Mouse (Mus musculus) fat pad, adult 2 months (tissue): ENCODE results near the gene Dock9.
"Not testable (repeated sequence)": the region's sequence is repeated elsewhere in the genome, so short reads cannot be mapped to it uniquely, and the experiment has no call there.

Experiments
- DNase-seq: peaks from one replicate; pipeline ENCODE4 v3.0.0-alpha.2; 2011; ENCODE audit warnings: low read depth, low spot score; ENCODE audit errors: extremely low read depth

The Dock9 gene

DNA sequence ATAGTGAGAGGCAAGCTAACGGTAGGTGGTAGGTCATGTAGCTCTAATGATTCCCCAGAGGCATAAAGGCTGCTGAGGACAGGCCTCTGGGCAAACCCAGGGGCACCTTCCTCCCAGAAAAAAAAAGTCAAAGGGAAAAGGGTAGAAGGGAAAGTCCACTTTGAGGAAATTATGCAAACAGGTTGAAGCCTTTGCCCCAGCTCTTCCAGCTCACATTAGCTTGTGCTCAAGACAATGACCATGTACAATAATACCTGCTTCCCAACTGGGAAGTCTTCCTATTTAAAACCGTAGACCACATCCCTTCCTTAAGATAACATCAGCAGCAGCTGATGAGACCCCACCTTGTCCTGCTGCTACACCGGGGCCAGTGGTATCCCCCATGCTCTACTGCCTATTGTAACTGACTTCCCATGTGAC is 91.1 kb downstream of the Dock9 start:
- no peak for DNase-seq

DNA sequence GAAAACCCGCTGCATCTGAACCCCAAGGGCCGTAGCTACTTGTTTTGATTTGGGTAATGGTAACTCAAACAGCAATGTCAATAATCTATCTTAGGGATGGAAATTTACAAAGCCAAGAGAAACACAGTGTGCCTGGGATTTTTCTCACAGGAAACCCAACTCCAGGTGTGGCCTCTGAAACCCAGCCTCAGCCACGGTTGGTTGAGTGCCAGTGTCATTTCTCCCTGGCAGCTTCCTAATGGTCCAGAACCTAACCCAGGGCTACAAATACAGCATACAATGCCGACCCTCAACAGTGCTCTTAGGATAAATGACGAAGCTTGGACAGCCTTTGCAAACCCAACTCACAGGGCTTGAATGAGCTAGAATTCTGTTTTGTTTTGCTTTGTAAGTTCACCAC is 92.0 kb downstream of the Dock9 start:
- DNase-seq = no peak

DNA sequence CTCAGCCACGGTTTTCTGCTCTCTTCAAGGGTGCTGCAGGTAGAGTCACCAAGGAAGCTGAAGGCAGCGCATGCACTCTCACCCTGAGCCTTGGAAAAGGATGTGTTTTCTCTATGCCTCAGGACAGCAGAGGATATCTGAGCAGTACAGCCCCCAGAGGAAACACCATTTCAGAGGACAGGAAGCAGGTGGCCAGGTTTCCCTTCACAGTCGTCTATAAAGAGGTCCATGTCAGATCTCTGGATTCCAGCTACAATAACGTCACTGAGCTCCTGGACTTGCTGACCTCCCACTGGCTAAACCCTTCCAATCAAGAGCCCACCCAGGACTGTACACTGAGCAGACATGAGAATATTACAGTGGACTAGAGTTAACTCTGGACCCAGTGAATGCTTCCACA is 95.1 kb downstream of the Dock9 start:
- DNase-seq = no peak

DNA sequence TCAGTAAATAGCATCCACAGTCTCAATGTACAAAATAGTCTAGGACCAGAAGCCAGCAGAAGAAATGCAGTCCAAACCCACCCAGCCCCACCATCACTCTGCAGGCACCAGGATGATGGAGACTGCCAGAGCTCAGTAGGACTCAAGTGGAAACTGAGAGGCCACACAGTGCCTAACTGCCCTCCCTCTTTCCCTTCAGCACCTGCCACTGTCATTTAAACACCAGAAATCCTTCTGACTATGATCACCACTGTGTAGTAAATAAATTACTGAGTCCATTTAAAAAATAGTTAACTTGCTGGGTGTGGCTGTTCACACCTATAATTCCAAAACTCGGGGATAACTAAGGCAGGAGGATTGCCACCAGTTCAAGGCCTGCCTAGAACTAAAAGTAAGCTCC is 97.6 kb downstream of the Dock9 start:
- no peak for DNase-seq

DNA sequence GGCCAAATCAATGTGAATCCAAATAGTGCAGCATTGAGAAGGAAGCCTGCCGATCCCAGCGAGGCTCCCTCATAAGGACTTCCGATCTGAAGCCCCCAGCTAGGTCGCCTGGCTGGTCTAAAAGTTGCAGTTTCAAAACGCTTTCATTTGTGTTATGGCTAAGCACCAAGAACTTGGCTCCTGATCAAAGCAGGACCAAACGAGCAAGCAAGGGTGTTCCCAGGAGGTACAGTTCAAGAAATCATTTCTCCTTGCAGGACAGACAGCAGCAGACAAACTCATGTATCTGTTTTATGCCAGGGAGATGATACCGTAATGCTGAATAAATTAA is 99.1 kb downstream of the Dock9 start:
- DNase-seq = no peak

DNA sequence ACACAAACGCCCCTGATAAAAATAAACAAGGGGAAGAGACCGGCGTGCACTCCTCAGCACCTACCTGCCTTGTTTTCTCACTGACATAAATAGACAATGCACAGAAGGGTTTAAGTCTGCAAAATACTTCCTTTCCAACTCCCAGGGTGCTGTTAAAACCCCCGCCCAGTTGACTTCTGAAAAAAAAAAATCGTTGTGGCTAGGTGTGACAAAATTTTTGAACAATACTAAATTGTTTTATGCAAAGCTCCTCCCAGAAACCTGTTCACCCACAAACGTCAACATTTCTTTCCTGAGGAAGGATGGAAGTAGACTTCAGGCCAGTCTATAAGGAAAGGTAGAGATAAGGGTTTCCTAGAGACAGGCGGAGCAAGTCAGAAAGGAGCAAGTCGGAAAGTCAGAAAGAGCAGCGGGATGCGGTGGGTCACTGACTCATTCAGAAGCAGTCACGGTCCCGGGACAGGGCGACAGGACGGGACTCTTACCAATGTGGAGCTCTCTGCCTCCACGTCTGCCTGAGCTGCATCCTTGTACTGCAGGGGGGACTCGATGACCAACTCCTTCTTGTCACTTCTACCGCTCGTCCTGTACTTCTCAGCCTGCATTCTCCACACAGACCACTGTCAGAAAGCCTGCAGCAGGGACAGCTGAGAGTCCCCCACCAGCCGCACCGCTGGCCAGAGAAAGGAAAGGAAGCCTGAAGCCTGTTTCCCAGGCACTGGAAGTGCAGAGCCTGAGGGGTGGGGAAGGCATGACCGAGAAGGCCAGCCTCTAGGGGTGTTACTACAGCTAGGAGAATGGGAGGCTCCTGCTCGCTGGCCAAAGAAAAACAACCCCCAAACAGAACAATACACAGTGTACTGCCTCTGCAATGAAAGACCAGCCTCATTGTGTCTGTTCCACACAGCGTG is 99.7 kb downstream of the Dock9 start:
- no peak for DNase-seq

DNA sequence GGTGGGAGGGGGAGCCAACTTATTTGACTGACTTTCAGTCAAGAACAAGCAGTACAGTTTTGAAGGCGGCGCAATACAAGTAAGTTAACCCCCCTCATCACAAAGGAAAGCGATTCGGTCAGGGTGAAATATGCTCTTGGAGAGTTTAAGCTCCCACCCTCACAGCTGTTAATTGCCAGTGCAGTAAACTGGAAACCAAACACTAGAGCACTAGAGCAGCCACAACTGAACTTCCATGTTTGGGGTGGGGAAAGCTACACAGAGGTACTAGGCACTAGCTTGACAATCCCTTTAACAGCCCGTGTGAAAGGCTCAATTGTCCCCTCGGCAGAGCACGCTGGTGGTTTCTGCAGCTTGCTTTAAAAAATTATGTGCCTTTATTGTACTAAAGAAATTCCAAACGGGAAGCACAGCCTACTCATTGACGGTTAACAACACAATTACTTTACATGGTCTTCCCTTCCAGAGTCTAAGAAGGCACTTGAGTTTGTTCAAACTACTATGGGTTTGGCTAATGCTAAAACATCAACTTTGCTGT is 100.4 kb downstream of the Dock9 start:
- no peak for DNase-seq

DNA sequence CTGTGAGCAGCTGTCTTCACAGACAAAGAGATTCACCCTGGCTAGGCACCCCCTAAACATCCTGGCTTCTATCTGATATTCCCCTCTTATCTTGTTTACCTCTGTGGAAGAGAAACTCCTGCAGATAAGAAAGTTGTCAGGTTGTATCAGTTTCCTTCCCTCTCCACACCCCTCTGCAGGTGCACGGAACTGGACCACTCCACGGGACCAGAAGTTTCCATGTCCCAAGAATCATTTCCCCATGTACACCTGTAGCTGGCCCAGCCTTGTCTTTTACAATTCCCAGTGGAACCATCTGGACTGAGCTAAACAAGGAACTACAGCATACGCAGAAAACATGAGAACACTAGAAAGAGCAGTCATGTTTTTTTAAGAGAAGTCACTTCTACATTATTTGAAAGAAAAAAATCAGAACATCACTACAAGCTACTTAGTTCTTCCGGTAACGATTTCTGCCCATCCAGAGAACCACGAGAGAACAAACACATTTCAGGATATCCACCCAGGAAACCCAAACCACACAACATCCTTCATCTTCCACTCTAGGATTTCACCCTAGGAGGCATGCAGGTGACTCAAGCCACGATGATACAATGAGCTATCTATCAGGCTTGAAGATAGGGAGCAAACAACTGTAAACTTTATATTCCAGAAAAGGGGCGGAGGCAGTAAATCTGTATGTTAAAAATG is 101.1 kb downstream of the Dock9 start:
- no peak for DNase-seq

DNA sequence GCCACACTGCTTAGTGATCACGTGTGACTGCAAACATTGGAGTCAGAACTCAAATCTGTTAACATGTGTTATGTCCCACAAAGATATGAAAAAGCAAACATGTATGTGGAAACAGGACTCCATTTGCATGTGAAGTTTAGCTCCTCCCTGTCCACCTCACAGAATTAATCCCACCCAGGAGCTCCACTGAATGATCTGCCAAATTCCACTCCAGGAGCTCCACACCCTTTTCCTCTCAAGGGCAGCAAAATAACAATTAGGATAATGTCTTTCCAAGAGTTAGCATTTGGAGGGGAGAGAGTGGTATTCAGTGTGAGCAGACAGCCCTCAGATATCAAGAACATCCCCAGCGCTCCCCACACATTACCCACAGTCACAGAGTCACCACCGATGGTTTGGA is 102.9 kb downstream of the Dock9 start:
- no peak for DNase-seq

DNA sequence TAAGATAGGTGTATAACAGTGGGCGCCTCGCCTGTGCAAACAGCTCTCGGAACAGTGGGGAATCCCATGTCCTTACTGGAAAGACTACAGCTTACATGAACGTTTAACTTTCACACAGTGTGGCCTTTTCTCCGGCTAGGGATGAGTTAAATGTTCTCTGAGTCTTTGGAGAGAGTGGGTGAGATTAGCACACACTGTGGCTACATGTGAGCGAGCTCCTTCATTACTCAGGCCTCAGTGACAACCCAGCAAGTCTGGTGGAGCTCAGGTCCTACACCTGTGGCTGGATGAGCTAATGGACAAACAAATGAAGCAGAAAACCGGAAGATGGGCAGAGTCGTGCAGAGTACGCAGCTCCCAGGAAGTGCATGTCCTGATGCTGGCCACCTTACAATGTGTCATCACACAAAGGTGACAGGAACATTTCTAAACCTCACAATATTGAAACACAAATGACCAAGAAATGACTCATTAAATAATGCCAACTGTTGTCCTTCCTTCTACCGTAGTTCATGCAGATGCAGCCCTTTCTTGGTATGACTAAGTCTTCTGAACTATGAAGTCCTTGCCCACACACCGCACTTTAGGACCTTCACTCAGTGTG is 103.5 kb downstream of the Dock9 start:
- no peak for DNase-seq

DNA sequence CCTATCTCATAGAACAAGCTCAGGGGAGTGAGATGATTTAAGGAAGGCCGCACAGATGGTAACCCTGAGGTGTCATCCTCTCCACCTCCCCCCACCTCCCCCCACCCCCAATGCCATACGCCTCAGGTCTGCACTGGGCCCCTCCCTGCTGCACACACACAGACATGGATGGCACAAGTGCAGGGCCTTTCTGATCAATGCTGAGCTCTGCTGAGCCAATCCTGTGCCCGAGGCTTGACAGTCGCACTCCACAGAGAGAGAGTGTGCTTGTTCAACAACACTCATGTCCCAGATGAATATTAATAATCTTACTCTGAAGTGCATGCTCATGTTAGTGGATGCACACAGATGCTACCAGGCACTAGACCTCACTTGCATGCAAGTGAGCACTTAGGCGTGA is 108.0 kb downstream of the Dock9 start:
- DNase-seq = not testable (repeated sequence)

DNA sequence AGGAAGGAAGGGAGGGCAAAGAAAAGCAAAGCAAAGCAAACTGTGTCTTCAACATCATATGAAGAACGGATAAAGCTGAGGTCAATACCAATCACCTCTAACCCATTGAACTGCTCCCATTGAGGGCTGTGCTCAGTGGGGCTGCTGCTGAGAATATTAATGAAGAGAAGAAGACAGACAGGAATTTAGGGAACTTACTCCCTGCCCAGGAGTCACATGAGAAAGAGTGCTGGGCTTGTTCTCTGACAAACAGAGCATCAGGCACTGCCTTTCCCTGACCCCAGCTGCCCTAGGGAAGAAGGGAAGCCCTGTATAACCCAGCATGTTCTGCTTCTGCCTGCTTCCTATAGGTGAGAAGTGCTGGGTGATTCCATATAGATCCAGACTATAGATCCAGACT is 109.5 kb downstream of the Dock9 start:
- DNase-seq = no peak

DNA sequence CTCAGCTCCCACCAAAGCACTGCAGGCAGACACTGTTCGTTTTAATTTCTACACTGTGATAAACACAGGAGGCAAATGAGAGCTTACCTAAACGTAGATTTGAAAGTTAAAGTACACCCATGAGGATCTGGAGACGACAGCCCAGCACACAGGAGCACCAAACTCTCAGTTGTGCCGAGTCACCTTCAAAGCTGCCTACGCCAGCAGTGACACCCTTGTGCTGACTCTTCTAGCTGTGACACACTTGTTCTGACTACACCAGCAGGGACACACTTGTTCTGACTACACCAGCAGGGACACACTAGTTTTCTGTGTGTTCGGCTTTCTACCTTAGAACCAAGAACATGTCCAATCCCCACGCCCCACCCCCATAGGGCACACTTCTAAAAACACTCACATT is 110.4 kb downstream of the Dock9 start:
- no peak for DNase-seq

DNA sequence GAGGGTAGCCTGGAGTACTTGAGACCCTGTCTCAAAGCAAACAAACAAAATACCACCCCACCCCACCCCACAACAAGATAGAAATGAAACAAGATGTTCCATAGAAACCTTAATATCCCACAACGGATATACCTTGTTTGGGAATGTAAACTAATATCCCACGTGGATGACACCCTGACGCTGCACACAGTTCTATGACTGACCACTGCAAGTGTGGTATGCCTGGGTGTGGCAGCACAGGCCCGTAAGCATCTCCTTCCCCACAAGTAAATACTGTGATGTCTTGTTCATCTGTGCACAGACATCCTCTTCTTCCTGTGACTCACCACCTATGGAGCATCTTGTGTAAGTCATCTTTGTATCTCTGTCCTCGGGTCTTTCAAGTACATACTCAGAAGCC is 118.7 kb downstream of the Dock9 start:
- DNase-seq = no peak

DNA sequence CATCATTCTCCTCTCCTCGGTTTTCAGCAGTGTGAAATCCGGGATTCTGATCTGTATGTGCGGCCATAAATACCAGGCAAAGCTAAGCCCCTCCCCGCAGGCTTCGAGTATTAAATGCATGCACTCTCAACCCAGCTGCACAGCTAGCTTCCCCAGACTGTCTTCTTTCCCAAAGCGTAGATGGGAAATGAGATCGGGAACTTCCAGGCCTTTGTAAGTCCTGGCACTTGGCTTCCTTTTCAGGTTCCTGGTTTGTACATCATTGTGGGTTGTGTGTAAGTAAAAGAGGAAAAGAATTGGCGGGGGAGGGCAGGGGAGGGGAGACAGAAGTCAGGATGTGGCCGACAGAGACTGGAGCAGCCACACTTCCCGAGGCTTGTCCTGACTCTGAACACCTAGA is 119.2 kb downstream of the Dock9 start:
- no peak for DNase-seq

DNA sequence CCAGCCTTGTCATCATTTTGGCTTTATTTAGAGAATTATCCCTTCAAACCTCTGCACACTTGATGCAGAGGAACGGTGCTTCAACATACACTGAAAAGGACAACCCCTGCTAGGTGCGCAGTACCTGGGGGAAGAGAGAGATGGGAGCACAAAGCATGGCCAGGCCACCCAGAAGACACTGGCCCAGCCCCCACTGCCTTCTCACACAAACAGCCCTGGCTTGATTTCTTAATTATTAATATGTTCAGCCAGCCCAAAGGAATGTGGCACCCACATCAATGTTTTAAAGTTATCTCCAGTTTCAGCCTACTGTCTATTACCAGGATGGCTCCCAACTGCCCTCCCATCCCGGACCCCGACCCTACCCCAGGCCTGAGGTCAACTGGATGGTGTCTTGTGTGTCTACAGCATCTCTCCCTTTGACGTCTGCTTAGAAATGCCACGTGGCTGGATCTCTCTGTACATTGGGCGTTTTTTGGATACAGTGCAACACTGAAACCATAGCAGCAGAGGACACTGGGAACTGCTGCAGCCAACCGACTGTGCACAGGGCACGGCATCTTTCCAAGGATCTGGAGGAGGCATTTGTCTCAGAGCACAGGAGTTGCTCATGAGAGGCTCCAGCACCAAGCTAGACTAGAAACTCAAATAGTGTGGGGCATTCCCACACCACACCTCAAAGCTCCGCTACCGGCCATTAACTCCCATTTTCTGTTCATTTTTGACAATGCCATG is 120.9 kb downstream of the Dock9 start:
- no peak for DNase-seq

DNA sequence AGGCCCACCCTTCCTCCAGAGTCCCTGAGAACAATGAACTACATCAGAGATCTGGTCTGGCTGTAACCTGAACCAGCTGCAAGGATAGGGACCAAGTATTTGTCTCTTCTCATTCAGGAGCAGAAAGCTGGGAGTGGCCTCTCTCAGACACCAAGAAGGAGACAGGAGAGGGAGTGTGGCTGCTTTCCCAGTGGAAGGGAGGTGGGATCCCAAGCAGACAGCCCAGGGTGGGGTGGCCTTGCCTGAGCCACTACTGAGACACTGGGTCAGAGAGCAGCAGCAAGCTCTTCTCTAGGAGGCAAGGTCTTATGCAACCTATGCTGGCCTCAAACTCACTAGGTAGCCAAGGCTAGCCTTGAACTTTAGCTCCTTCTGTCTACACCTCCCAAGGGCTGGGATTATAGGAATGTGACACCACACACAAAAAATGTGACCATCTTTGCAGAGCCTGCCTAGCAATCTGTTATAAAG is 121.5 kb downstream of the Dock9 start:
- DNase-seq = no peak

DNA sequence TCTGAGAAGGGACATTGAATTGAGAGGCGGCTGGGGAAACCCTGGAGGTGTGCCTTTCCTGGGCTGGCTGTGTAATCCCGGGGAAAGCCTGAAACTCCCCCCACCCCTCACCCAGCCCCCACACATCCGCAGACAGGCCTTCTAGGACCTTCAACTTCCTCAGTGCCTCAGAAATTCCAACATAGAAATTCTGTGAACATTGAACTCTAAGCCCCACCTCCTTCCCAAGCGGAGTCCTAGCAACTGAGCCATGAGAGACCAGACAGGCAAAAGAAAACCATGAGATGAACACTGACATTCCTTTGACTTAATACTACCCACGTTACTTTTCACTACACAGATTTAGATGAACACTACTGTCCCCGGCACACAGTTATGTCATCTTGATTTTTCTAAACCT is 122.1 kb downstream of the Dock9 start:
- no peak for DNase-seq

DNA sequence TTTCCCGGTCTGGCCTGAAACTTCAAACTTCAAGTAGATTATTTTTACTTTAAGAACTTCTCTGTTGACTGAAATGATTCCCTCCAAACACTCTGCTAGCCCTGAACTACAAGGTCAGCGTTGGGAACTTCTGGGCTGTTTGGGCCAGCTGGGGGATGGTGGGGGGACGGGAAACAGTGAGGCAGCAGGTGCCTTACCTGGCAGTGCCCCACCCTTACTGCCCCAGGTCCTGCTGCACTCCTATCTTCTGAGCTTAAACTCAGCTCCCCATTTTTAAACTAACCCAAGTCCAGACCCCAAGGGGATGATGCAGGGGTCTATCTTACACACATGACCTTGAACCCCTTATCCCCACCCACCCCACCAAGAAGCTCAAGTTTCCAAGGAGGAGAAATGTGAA is 122.5 kb downstream of the Dock9 start:
- no peak for DNase-seq

DNA sequence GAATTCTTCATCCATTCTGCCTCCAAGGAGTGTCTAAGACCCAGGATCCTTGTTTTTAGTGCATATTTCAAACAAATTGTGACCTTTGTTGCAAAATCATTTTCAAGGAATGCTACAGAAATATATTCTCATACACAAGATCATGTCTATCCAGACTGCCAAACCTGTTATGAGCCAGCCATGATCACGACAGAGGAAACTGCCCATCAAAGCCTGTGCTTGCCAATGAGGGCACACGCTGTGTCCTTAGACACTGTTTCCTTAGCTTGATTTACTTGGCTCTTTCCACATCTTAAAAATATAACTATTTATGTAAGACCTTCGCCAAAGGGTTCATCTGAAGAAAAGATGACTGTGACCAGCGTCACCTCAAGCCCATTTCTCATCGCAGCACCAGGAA is 127.6 kb downstream of the Dock9 start:
- DNase-seq = no peak

DNA sequence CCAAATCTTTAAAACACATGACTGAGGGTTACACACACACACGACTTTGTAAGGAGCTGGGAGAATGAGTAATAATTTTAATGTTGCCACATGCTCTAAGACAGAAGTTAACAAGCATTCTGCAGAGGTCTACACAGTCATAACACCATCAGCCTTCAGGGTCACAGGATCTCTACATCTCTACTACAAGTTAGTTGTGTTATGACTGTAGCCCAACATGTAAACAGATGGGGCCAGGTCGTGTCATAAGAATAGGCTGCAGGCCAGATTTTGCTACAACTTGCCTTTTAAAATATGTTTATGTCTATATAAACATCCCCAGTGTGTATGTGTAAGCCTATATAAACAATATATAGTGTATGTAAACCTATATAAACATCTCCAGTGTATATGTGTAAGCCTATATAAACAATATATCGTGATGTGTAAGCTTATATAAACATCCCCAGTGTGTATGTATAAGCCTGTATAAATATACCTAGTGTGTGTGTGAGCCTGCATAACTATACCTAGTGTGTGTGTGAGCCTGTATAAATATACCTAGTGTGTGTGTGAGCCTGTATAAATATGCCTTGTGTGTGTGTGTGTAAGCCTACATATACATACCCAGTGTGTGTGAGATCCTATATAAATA is 130.9 kb downstream of the Dock9 start:
- DNase-seq = no peak
